Mouse (Mus musculus) neural tube, embryonic 11.5 days (tissue): ENCODE measurements around the gene 4931423N10Rik. TPM values are rescaled to one million over a fixed set of nuclear protein-coding genes. Genes with fewer than 3 reads are reported as not detected.

Experiments
- ATAC-seq: fragments of 200-750 bp; cut with Nextera tagmentation; 2 replicates; pipeline ENCODE4 v1.8.0; 2017; ENCODE audit warnings: moderate number of reproducible peaks, mild to moderate bottlenecking, moderate TSS enrichment, moderate library complexity; ENCODE audit not compliant: insufficient read depth, low FRiP score, low TSS enrichment
- DNase-seq: peaks from one replicate; pipeline ENCODE4 v3.0.0-alpha.2; 2015; ENCODE audit warnings: low spot score
- H3K27ac ChIP-seq: fragments of 300-500 bp; sonication (generic); 2 replicates; pipeline ENCODE4 v1.5.1; 2014; ENCODE audit warnings: low read depth, mild to moderate bottlenecking, low read length
- H3K27me3 ChIP-seq: fragments of 300-500 bp; sonication (generic); 2 replicates; pipeline ENCODE4 v1.6.1; 2014; ENCODE audit warnings: mild to moderate bottlenecking, low read length, mixed read lengths; ENCODE audit not compliant: control insufficient read depth, insufficient read depth
- H3K36me3 ChIP-seq: fragments of 300-500 bp; sonication (generic); 2 replicates; pipeline ENCODE4 v1.6.1; 2014; ENCODE audit warnings: mild to moderate bottlenecking, low read length, moderate library complexity, mixed read lengths; ENCODE audit not compliant: control insufficient read depth, insufficient read depth
- H3K4me1 ChIP-seq: fragments of 300-500 bp; sonication (generic); 2 replicates; pipeline ENCODE4 v1.6.1; 2014; ENCODE audit warnings: low read length, mixed read lengths; ENCODE audit not compliant: control insufficient read depth, insufficient read depth
- H3K4me2 ChIP-seq: fragments of 300-500 bp; sonication (generic); 2 replicates; pipeline ENCODE4 v1.6.1; 2014; ENCODE audit warnings: low read depth, mild to moderate bottlenecking, moderate library complexity
- H3K4me3 ChIP-seq: fragments of 300-500 bp; sonication (generic); 2 replicates; pipeline ENCODE4 v1.5.1; 2014; ENCODE audit warnings: low read depth, low read length
- H3K9ac ChIP-seq: fragments of 300-500 bp; sonication (generic); 2 replicates; pipeline ENCODE4 v1.6.1; 2014; ENCODE audit warnings: mild to moderate bottlenecking, low read length
- H3K9me3 ChIP-seq: fragments of 300-500 bp; sonication (generic); 2 replicates; pipeline ENCODE4 v1.6.1; 2016; ENCODE audit warnings: low read length; ENCODE audit not compliant: control insufficient read depth
- WGBS: fragments of 180-500 bp; shearing (Covaris S2); extraction: QIAGEN DNeasy Blood & Tissue Kit; methylation state at CpG from one replicate; pipeline ENCODE4 v1.1.7; 2014; 5-methylcytosine and 5-hydroxymethylcytosine counted together
- polyA plus RNA-seq: library from polyadenylated mRNA; unstranded; fragments of >200 nt; fragmentation: Nextera tagmentation; extraction: Ambion mirVana; gene quantifications from 2 replicates; pipeline ENCODE4 v1.2.1, GENCODE M21; 2014

Gene 4931423N10Rik
- not detected in 2 replicates for polyA plus RNA-seq

- H3K27ac ChIP-seq: no peak within 1 kb of the TSS
- 78% methylated on average over 15 of the region's 15 CpGs for WGBS
- ATAC-seq (no peak), DNase-seq (no peak)
- H3K4me1 ChIP-seq: no peaks in the 10 kb centered on the region
- no peak within 1 kb of the TSS for H3K4me3 ChIP-seq
- H3K27me3 ChIP-seq: no peaks in the 10 kb centered on the region
- H3K36me3 ChIP-seq: no peaks in the 10 kb centered on the region
- H3K9ac ChIP-seq: no peak within 1 kb of the TSS
- no peaks in the 10 kb centered on the region for H3K9me3 ChIP-seq
- H3K4me2 ChIP-seq: no peak within 1 kb of the TSS
These were observed at the start of gene 4931423N10Rik for GRCm38 (mm10) chr2:23207070-23207526. 4931423N10Rik (plus strand) TSS chr2:23207476.

GRCm38 (mm10) chr2:23172305-23172704 is 35.0 kb upstream of the 4931423N10Rik start:
- no peak overlapping the region for H3K27ac ChIP-seq
- WGBS: 92% methylated on average over 3 of the region's 3 CpGs
- no peak overlapping the region for H3K4me2 ChIP-seq
- ATAC-seq: no peak
- no peak overlapping the region for H3K9ac ChIP-seq
- no peak overlapping the region for H3K4me3 ChIP-seq
- DNase-seq: no peak
- H3K9me3 ChIP-seq: no peaks in the 10 kb centered on the region
- H3K4me1 ChIP-seq: no peaks in the 10 kb centered on the region
- H3K27me3 ChIP-seq: no peaks in the 10 kb centered on the region
- peaks cover 4% of the 10 kb centered on the region for H3K36me3 ChIP-seq

GRCm38 (mm10) chr2:23194366-23194765 is 12.9 kb upstream of the 4931423N10Rik start:
- Histone ChIP-seq H3K9me3 (no peaks in the 10 kb centered on the region), H3K9ac (no peak overlapping the region), H3K4me2 (no peak overlapping the region), H3K27me3 (no peaks in the 10 kb centered on the region), H3K4me3 (no peak overlapping the region), H3K4me1 (no peaks in the 10 kb centered on the region), H3K27ac (no peak overlapping the region), H3K36me3 (peaks cover 8% of the 10 kb centered on the region)
- 89% methylated on average over 1 of the region's 1 CpGs for WGBS
- DNase-seq: no peak
- no peak for ATAC-seq

- 92% methylated on average over 1 of the region's 1 CpGs for whole genome bisulfite sequencing
- H3K4me1 ChIP-seq: no peaks in the 10 kb centered on the region
- ATAC-seq: no peak
These were observed 6.2 kb upstream of the 4931423N10Rik start for GRCm38 (mm10) chr2:23201034-23201433.

GRCm38 (mm10) chr2:23202900-23203670 is 4.2 kb upstream of the 4931423N10Rik start:
- DNase-seq: no peak
- Histone ChIP-seq H3K4me2 (no peak overlapping the region), H3K27me3 (no peaks in the 10 kb centered on the region), H3K4me1 (no peaks in the 10 kb centered on the region), H3K27ac (no peak overlapping the region), H3K4me3 (no peak overlapping the region), H3K9me3 (no peaks in the 10 kb centered on the region), H3K9ac (no peak overlapping the region), H3K36me3 (no peaks in the 10 kb centered on the region)
- ATAC-seq: no peak; the same call in 1 of the 2 replicates
- WGBS: 67% methylated on average over 15 of the region's 15 CpGs

More at GRCm38 (mm10) chr2:23201034-23201433, 6.2 kb upstream of the 4931423N10Rik start:
- H3K27me3 ChIP-seq: no peaks in the 10 kb centered on the region
- H3K4me3 ChIP-seq: no peak overlapping the region
- no peak overlapping the region for H3K9ac ChIP-seq
- no peak for DNase-seq
- H3K4me2 ChIP-seq: no peak overlapping the region
- no peaks in the 10 kb centered on the region for H3K9me3 ChIP-seq
- H3K36me3 ChIP-seq: peaks cover 2% of the 10 kb centered on the region; the same call in 1 of the 2 replicates
- H3K27ac ChIP-seq: no peak overlapping the region

GRCm38 (mm10) chr2:23213661-23214060 is 6.4 kb downstream of the 4931423N10Rik start:
- no peaks in the 10 kb centered on the region for H3K36me3 ChIP-seq
- no peak overlapping the region for H3K9ac ChIP-seq
- no peak for ATAC-seq
- H3K9me3 ChIP-seq: no peaks in the 10 kb centered on the region
- H3K27ac ChIP-seq: no peak overlapping the region
- H3K4me3 ChIP-seq: no peak overlapping the region
- H3K4me1 ChIP-seq: no peaks in the 10 kb centered on the region
- H3K27me3 ChIP-seq: no peaks in the 10 kb centered on the region
- DNase-seq: no peak
- 84% methylated on average over 5 of the region's 5 CpGs for WGBS
- H3K4me2 ChIP-seq: no peak overlapping the region

- H3K9ac ChIP-seq: no peak overlapping the region
- WGBS: 72% methylated on average over 7 of the region's 7 CpGs
- no peak for DNase-seq
- H3K4me2 ChIP-seq: no peak overlapping the region
- H3K4me1 ChIP-seq: no peaks in the 10 kb centered on the region
- H3K9me3 ChIP-seq: no peaks in the 10 kb centered on the region
- no peaks in the 10 kb centered on the region for H3K36me3 ChIP-seq
- no peak for ATAC-seq
- H3K4me3 ChIP-seq: no peak overlapping the region
- no peak overlapping the region for H3K27ac ChIP-seq
- no peaks in the 10 kb centered on the region for H3K27me3 ChIP-seq
These were observed 17.9 kb downstream of the 4931423N10Rik start for GRCm38 (mm10) chr2:23225199-23225598.

GRCm38 (mm10) chr2:23228463-23228862 is 21.2 kb downstream of the 4931423N10Rik start:
- H3K4me2 ChIP-seq: no peak overlapping the region
- whole genome bisulfite sequencing: 81% methylated on average over 2 of the region's 2 CpGs
- DNase-seq (no peak), ATAC-seq (no peak)
- no peak overlapping the region for H3K4me3 ChIP-seq
- no peaks in the 10 kb centered on the region for H3K9me3 ChIP-seq
- H3K4me1 ChIP-seq: no peaks in the 10 kb centered on the region
- no peaks in the 10 kb centered on the region for H3K27me3 ChIP-seq
- no peak overlapping the region for H3K27ac ChIP-seq
- H3K9ac ChIP-seq: no peak overlapping the region
- H3K36me3 ChIP-seq: no peaks in the 10 kb centered on the region
